Mouse (Mus musculus): ENCODE results near the gene Cbl. TPM values are rescaled to one million over a fixed set of nuclear protein-coding genes. Genes with fewer than 3 reads are reported as not detected.

The Cbl gene
- polyA plus RNA-seq, 1 experiment from 2014 or later, result 16.4 TPM

GRCm38 (mm10) chr9:44194000-44194399, 39.8 kb downstream of the Cbl start:
- Histone ChIP-seq H3K4me3 (ENCODE audit: low read depth, low read length) (no peak overlapping the region), H3K27me3 (ENCODE audit: control insufficient read depth, insufficient read depth, low read length) (no peaks in the 10 kb centered on the region), H3K27ac (replicated peaks; ENCODE audit: low read depth, low read length) (no peak overlapping the region), H3K36me3 (replicated peaks; ENCODE audit: control insufficient read depth, insufficient read depth, low read depth, low read length) (no peaks in the 10 kb centered on the region; the same call in 1 of the 2 replicates), H3K4me1 (ENCODE audit: control insufficient read depth, insufficient read depth, low read length) (no peaks in the 10 kb centered on the region), H3K9me3 (replicated peaks; ENCODE audit: control insufficient read depth, low read length) (no peaks in the 10 kb centered on the region), H3K9ac (replicated peaks; ENCODE audit: low read length) (no peak overlapping the region), H3K4me2 (ENCODE audit: low read depth, low read length) (no peak overlapping the region)
- DNase-seq (ENCODE audit: low spot score) (no peak), ATAC-seq (replicated peaks; ENCODE audit: insufficient number of reproducible peaks, low FRiP score, low TSS enrichment, low read depth) (no peak)
- WGBS, result 79% methylated on average over 1 of the region's 1 CpGs

DNA sequence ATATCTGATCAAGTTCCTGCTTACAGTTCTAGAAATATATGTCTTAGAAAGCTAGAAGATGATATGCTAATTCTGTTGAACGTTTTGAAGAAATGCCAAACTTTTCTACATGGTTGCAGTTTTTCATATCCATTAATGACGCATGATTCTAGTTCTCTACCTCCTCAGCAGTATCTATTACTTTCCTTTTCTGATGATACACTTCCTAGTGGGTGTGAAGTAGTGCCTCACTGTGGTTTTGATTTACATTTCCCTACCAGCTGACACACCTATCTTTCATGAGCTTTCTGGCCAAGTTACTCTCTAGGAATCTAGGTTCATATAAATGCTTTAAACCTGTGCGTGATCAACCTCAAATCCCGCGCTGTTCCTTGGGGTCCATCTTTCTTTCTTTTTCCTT, 41.1 kb downstream of the Cbl start:
- 91% methylated on average over 5 of the region's 5 CpGs for WGBS
- Histone ChIP-seq H3K4me2 (ENCODE audit: low read depth, low read length) (no peak overlapping the region), H3K27ac (replicated peaks; ENCODE audit: low read depth, low read length) (no peak overlapping the region), H3K27me3 (ENCODE audit: control insufficient read depth, insufficient read depth, low read length) (no peaks in the 10 kb centered on the region), H3K4me1 (ENCODE audit: control insufficient read depth, insufficient read depth, low read length) (no peaks in the 10 kb centered on the region), H3K4me3 (ENCODE audit: low read depth, low read length) (no peak overlapping the region), H3K36me3 (replicated peaks; ENCODE audit: control insufficient read depth, insufficient read depth, low read depth, low read length) (no peaks in the 10 kb centered on the region; the same call in 1 of the 2 replicates), H3K9me3 (replicated peaks; ENCODE audit: control insufficient read depth, low read length) (no peaks in the 10 kb centered on the region), H3K9ac (replicated peaks; ENCODE audit: low read length) (no peak overlapping the region)
- DNase-seq (ENCODE audit: low spot score) (no peak), ATAC-seq (replicated peaks; ENCODE audit: insufficient number of reproducible peaks, low FRiP score, low TSS enrichment, low read depth) (no peak)

DNA sequence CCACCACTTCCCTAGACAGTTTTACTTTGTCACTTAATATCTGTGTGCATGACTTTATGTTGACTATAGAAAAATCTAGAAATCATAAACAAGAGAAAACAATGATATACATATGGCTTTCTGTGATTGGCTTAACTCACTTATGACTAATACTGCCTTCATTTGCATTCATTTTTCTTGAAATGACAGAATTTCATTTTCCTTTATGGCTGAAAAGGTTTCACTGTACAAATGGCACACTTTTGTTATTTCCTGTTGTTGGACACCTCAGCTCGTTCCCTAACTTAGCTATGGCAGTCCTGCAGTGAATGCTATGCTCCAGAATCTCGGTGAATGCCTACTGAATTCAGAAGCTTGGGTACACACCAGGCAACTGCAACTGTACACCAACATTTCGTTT, 41.5 kb downstream of the Cbl start:
- no peak overlapping the region for H3K4me2 ChIP-seq (ENCODE audit: low read depth, low read length)
- H3K36me3 ChIP-seq (replicated peaks; ENCODE audit: control insufficient read depth, insufficient read depth, low read depth, low read length), result no peaks in the 10 kb centered on the region
- ATAC-seq (replicated peaks; ENCODE audit: insufficient number of reproducible peaks, low FRiP score, low TSS enrichment, low read depth) (no peak), DNase-seq (ENCODE audit: low spot score) (no peak)
- no peak overlapping the region for H3K9ac ChIP-seq (replicated peaks; ENCODE audit: low read length)
- H3K4me1 ChIP-seq (ENCODE audit: control insufficient read depth, insufficient read depth, low read length), result no peaks in the 10 kb centered on the region
- H3K9me3 ChIP-seq (replicated peaks; ENCODE audit: control insufficient read depth, low read length), result no peaks in the 10 kb centered on the region
- H3K27ac ChIP-seq (replicated peaks; ENCODE audit: low read depth, low read length), result no peak overlapping the region
- 88% methylated on average over 3 of the region's 3 CpGs for WGBS
- no peak overlapping the region for H3K4me3 ChIP-seq (ENCODE audit: low read depth, low read length)
- no peaks in the 10 kb centered on the region for H3K27me3 ChIP-seq (ENCODE audit: control insufficient read depth, insufficient read depth, low read length)

DNA sequence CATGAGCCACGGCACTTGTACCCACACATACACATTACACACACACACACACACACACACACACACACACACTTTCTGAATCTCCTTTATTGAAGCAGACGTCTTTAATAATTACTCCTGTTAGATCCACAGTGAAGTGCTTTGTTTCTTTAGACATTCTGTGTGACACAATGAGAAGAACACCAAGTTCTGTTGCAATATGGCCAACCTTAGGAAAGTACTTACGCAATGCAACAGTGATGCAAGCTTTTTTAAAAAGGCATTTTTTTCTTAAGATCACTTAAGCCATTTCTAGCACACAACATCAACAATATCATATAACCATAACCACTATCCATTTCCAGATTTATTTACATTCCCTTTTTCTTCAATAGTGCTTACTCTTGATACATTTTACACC, 42.7 kb downstream of the Cbl start:
- Histone ChIP-seq H3K4me2 (ENCODE audit: low read depth, low read length) (no peak overlapping the region), H3K9me3 (replicated peaks; ENCODE audit: control insufficient read depth, low read length) (no peaks in the 10 kb centered on the region), H3K4me3 (ENCODE audit: low read depth, low read length) (no peak overlapping the region), H3K4me1 (ENCODE audit: control insufficient read depth, insufficient read depth, low read length) (no peaks in the 10 kb centered on the region), H3K9ac (replicated peaks; ENCODE audit: low read length) (no peak overlapping the region), H3K27ac (replicated peaks; ENCODE audit: low read depth, low read length) (no peak overlapping the region), H3K27me3 (ENCODE audit: control insufficient read depth, insufficient read depth, low read length) (no peaks in the 10 kb centered on the region), H3K36me3 (replicated peaks; ENCODE audit: control insufficient read depth, insufficient read depth, low read depth, low read length) (no peaks in the 10 kb centered on the region)
- DNase-seq (ENCODE audit: low spot score), result no peak
- WGBS, result 76% methylated on average over 3 of the region's 3 CpGs
- ATAC-seq (replicated peaks; ENCODE audit: insufficient number of reproducible peaks, low FRiP score, low TSS enrichment, low read depth), result no peak

- ATAC-seq (replicated peaks; ENCODE audit: insufficient number of reproducible peaks, low FRiP score, low TSS enrichment, low read depth) (no peak), DNase-seq (ENCODE audit: low spot score) (no peak)
- Histone ChIP-seq H3K36me3 (replicated peaks; ENCODE audit: control insufficient read depth, insufficient read depth, low read depth, low read length) (no peaks in the 10 kb centered on the region), H3K9me3 (replicated peaks; ENCODE audit: control insufficient read depth, low read length) (no peaks in the 10 kb centered on the region), H3K27me3 (ENCODE audit: control insufficient read depth, insufficient read depth, low read length) (no peaks in the 10 kb centered on the region), H3K4me2 (ENCODE audit: low read depth, low read length) (no peak overlapping the region), H3K4me1 (ENCODE audit: control insufficient read depth, insufficient read depth, low read length) (no peaks in the 10 kb centered on the region), H3K27ac (replicated peaks; ENCODE audit: low read depth, low read length) (no peak overlapping the region), H3K9ac (replicated peaks; ENCODE audit: low read length) (no peak overlapping the region), H3K4me3 (ENCODE audit: low read depth, low read length) (no peak overlapping the region)
- WGBS, result 82% methylated on average over 12 of the region's 12 CpGs
Observed at GRCm38 (mm10) chr9:44188223-44188622, 45.6 kb downstream of the Cbl start.

GRCm38 (mm10) chr9:44182260-44182659, 51.6 kb downstream of the Cbl start:
- ATAC-seq (replicated peaks; ENCODE audit: insufficient number of reproducible peaks, low FRiP score, low TSS enrichment, low read depth), result no peak
- Histone ChIP-seq H3K27ac (replicated peaks; ENCODE audit: low read depth, low read length) (no peak overlapping the region), H3K36me3 (replicated peaks; ENCODE audit: control insufficient read depth, insufficient read depth, low read depth, low read length) (no peaks in the 10 kb centered on the region), H3K4me1 (ENCODE audit: control insufficient read depth, insufficient read depth, low read length) (no peaks in the 10 kb centered on the region), H3K9me3 (replicated peaks; ENCODE audit: control insufficient read depth, low read length) (no peaks in the 10 kb centered on the region), H3K27me3 (ENCODE audit: control insufficient read depth, insufficient read depth, low read length) (no peaks in the 10 kb centered on the region), H3K4me2 (ENCODE audit: low read depth, low read length) (no peak overlapping the region), H3K4me3 (ENCODE audit: low read depth, low read length) (no peak overlapping the region), H3K9ac (replicated peaks; ENCODE audit: low read length) (no peak overlapping the region)
- 91% methylated on average over 3 of the region's 3 CpGs for WGBS
- no peak for DNase-seq (ENCODE audit: low spot score)

- ATAC-seq (replicated peaks; ENCODE audit: insufficient number of reproducible peaks, low FRiP score, low TSS enrichment, low read depth) (no peak), DNase-seq (ENCODE audit: low spot score) (no peak)
- no peak overlapping the region for H3K4me3 ChIP-seq (ENCODE audit: low read depth, low read length)
- H3K9me3 ChIP-seq (replicated peaks; ENCODE audit: control insufficient read depth, low read length), result no peaks in the 10 kb centered on the region
- no peaks in the 10 kb centered on the region for H3K36me3 ChIP-seq (replicated peaks; ENCODE audit: control insufficient read depth, insufficient read depth, low read depth, low read length)
- no peaks in the 10 kb centered on the region for H3K27me3 ChIP-seq (ENCODE audit: control insufficient read depth, insufficient read depth, low read length)
- no peak overlapping the region for H3K27ac ChIP-seq (replicated peaks; ENCODE audit: low read depth, low read length)
- no peaks in the 10 kb centered on the region for H3K4me1 ChIP-seq (ENCODE audit: control insufficient read depth, insufficient read depth, low read length)
- no peak overlapping the region for H3K4me2 ChIP-seq (ENCODE audit: low read depth, low read length)
- no peak overlapping the region for H3K9ac ChIP-seq (replicated peaks; ENCODE audit: low read length)
- 85% methylated on average over 5 of the region's 5 CpGs for WGBS
Observed at GRCm38 (mm10) chr9:44181537-44181936, 52.3 kb downstream of the Cbl start.

DNA sequence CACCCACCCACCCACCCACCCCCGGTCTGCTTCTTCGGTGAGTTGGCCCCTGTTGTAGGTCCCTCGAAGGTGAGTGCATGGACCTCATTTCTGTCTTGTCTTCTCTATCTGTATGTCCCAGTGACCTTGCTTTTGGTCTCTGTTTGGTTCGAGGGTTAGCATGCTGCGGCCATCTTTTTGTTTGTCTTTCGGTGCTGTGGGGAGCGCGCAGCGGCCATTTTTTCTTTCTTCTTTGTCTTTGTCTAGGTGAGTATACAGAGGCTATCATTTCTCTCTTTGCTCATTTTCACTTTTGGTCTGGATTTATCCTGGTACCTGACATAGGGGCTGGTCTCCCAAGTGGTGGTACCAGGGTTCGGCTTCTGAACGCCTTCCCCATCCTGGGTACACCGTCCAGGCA, 55.0 kb downstream of the Cbl start:
- ATAC-seq (replicated peaks; ENCODE audit: insufficient number of reproducible peaks, low FRiP score, low TSS enrichment, low read depth) (no peak), DNase-seq (ENCODE audit: low spot score) (no peak)
- WGBS, result 98% methylated on average over 12 of the region's 12 CpGs
- Histone ChIP-seq H3K4me3 (ENCODE audit: low read depth, low read length) (no peak overlapping the region), H3K9me3 (replicated peaks; ENCODE audit: control insufficient read depth, low read length) (no peaks in the 10 kb centered on the region), H3K4me2 (ENCODE audit: low read depth, low read length) (no peak overlapping the region), H3K4me1 (ENCODE audit: control insufficient read depth, insufficient read depth, low read length) (no peaks in the 10 kb centered on the region), H3K27me3 (ENCODE audit: control insufficient read depth, insufficient read depth, low read length) (no peaks in the 10 kb centered on the region), H3K36me3 (replicated peaks; ENCODE audit: control insufficient read depth, insufficient read depth, low read depth, low read length) (no peaks in the 10 kb centered on the region), H3K9ac (replicated peaks; ENCODE audit: low read length) (no peak overlapping the region), H3K27ac (replicated peaks; ENCODE audit: low read depth, low read length) (no peak overlapping the region)

Data from embryonic facial prominence, embryonic 11.5 days (tissue).